Mouse (Mus musculus) heart, embryonic 13.5 days (tissue): ENCODE results near the gene D7Ertd443e. TPM values are rescaled to one million over a fixed set of nuclear protein-coding genes. Genes with fewer than 3 reads are reported as not detected.

ENCODE experiments used
- ATAC-seq: fragments of 200-750 bp; cut with Nextera tagmentation; 2 replicates; pipeline ENCODE4 v1.8.0; 2017; ENCODE audit warnings: moderate TSS enrichment; ENCODE audit not compliant: insufficient number of reproducible peaks, low FRiP score, low TSS enrichment; ENCODE audit errors: extremely low read depth
- H3K27ac ChIP-seq: fragments of 300-500 bp; sonication (generic); replicated peaks from 2 replicates; pipeline ENCODE4 v1.5.1; 2015; ENCODE audit warnings: moderate library complexity, mild to moderate bottlenecking, inconsistent platforms
- H3K27me3 ChIP-seq: fragments of 300-500 bp; sonication (generic); replicated peaks from 2 replicates; pipeline ENCODE4 v1.6.1; 2015; ENCODE audit warnings: mild to moderate bottlenecking, inconsistent platforms
- H3K36me3 ChIP-seq: fragments of 300-500 bp; sonication (generic); 2 replicates; pipeline ENCODE4 v1.6.1; 2015; ENCODE audit warnings: mild to moderate bottlenecking, inconsistent platforms
- H3K4me1 ChIP-seq: fragments of 300-500 bp; sonication (generic); 2 replicates; pipeline ENCODE4 v1.6.1; 2015; ENCODE audit warnings: inconsistent platforms
- H3K4me2 ChIP-seq: fragments of 300-500 bp; sonication (generic); 2 replicates; pipeline ENCODE4 v1.6.1; 2015; ENCODE audit warnings: inconsistent platforms, mild to moderate bottlenecking, moderate library complexity
- H3K4me3 ChIP-seq: fragments of 300-500 bp; sonication (generic); 2 replicates; pipeline ENCODE4 v1.5.1; 2015; ENCODE audit warnings: moderate library complexity, mild to moderate bottlenecking, inconsistent platforms
- H3K9ac ChIP-seq: fragments of 300-500 bp; sonication (generic); 2 replicates; pipeline ENCODE4 v1.6.1; 2015; ENCODE audit warnings: inconsistent platforms, mild to moderate bottlenecking, moderate library complexity
- H3K9me3 ChIP-seq: fragments of 300-500 bp; sonication (generic); 2 replicates; pipeline ENCODE4 v1.6.1; 2016; ENCODE audit warnings: inconsistent platforms
- WGBS: fragments of 180-500 bp; shearing (Covaris S2); methylation state at CpG from one replicate; pipeline ENCODE4 v1.1.7; 2015; ENCODE audit warnings: mixed read lengths; 5-methylcytosine and 5-hydroxymethylcytosine counted together
- polyA plus RNA-seq: library from polyadenylated mRNA; unstranded; fragments of >200 nt; fragmentation: Nextera tagmentation; extraction: Ambion mirVana; gene quantifications from 2 replicates; pipeline ENCODE4 v1.2.1, GENCODE M21; 2015

D7Ertd443e gene
- polyA plus RNA-seq, 1 experiment from 2014 or later: 0.24 TPM

DNA sequence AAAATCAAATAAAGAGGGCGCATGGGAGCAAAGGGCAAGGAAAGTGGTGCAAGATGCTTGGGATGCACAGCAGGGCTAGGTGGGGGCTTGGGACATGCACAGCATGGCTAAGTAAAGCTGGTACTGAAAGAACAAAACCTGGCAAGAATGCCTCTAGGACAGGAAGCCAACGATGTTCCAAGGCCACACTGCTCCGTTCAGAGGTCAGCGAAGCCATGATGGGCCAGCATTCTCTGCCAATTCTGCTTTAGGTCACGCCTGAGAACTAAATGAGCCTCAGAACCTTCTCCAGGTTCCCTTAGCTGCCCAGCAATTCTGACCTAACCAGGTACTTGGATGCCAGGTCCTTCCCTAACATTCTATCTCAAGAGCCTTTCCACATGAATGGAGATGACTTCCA lies 13.2 kb downstream of the D7Ertd443e start:
- Histone ChIP-seq H3K4me3 (no peak overlapping the region), H3K9me3 (no peaks in the 10 kb centered on the region), H3K27ac (no peak overlapping the region), H3K4me2 (no peak overlapping the region), H3K27me3 (no peaks in the 10 kb centered on the region), H3K9ac (no peak overlapping the region), H3K36me3 (no peaks in the 10 kb centered on the region), H3K4me1 (peaks cover 6% of the 10 kb centered on the region; the same call in 1 of the 2 replicates)
- ATAC-seq: no peak
- 56% methylated on average over 5 of the region's 5 CpGs for WGBS

DNA sequence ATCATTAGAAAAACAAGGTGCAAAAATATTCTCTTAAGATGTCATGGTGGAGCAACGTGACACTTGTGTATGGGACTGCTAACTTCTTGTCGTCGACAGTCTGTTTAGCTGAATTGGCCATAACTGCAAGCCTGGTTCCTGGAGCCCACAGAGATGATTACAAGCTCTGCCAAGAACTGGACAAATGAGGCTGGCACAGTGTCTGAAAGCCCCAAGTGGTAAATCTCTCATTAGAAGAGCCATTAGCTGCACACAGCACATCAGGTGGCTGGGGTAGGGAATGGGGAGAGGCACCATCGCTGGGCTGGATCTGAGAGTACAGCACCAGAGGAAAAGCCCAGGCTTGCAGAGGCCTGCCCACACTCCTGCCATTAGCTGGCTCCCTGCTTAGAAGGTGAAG lies 16.2 kb downstream of the D7Ertd443e start:
- ATAC-seq: no peak
- Histone ChIP-seq H3K4me2 (no peak overlapping the region), H3K4me3 (no peak overlapping the region), H3K36me3 (no peaks in the 10 kb centered on the region), H3K27me3 (no peaks in the 10 kb centered on the region), H3K9me3 (no peaks in the 10 kb centered on the region), H3K27ac (no peak overlapping the region), H3K4me1 (no peaks in the 10 kb centered on the region), H3K9ac (no peak overlapping the region)
- WGBS: 74% methylated on average over 4 of the region's 4 CpGs

GRCm38 (mm10) chr7:134362257-134362870 lies 23.1 kb downstream of the D7Ertd443e start:
- Histone ChIP-seq H3K9me3 (no peaks in the 10 kb centered on the region), H3K9ac (no peak overlapping the region), H3K27ac (no peak overlapping the region), H3K27me3 (no peaks in the 10 kb centered on the region), H3K4me1 (no peaks in the 10 kb centered on the region), H3K4me2 (no peak overlapping the region), H3K36me3 (no peaks in the 10 kb centered on the region), H3K4me3 (no peak overlapping the region)
- 57% methylated on average over 7 of the region's 7 CpGs for WGBS
- ATAC-seq: no peak

GRCm38 (mm10) chr7:134348825-134349224 lies 36.6 kb downstream of the D7Ertd443e start:
- no peaks in the 10 kb centered on the region for H3K9me3 ChIP-seq
- no peak overlapping the region for H3K27ac ChIP-seq
- H3K4me2 ChIP-seq: no peak overlapping the region
- no peak for ATAC-seq
- H3K4me1 ChIP-seq: no peaks in the 10 kb centered on the region
- H3K4me3 ChIP-seq: no peak overlapping the region
- 25% methylated on average over 6 of the region's 6 CpGs for WGBS
- H3K27me3 ChIP-seq: no peaks in the 10 kb centered on the region
- H3K9ac ChIP-seq: no peak overlapping the region
- H3K36me3 ChIP-seq: no peaks in the 10 kb centered on the region

- H3K4me3 ChIP-seq: no peak overlapping the region
- no peaks in the 10 kb centered on the region for H3K9me3 ChIP-seq
- H3K4me1 ChIP-seq: 0 out of 2 replicates have a peak, but pooled peaks cover 5% of the 10 kb centered on the region
- H3K9ac ChIP-seq: no peak overlapping the region
- no peak for ATAC-seq
- H3K27ac ChIP-seq: no peak overlapping the region
- 85% methylated on average over 2 of the region's 2 CpGs for WGBS
- H3K4me2 ChIP-seq: no peak overlapping the region
- H3K27me3 ChIP-seq: no peaks in the 10 kb centered on the region
- H3K36me3 ChIP-seq: no peaks in the 10 kb centered on the region
Measured at GRCm38 (mm10) chr7:134342202-134342601, 43.3 kb downstream of the D7Ertd443e start.

DNA sequence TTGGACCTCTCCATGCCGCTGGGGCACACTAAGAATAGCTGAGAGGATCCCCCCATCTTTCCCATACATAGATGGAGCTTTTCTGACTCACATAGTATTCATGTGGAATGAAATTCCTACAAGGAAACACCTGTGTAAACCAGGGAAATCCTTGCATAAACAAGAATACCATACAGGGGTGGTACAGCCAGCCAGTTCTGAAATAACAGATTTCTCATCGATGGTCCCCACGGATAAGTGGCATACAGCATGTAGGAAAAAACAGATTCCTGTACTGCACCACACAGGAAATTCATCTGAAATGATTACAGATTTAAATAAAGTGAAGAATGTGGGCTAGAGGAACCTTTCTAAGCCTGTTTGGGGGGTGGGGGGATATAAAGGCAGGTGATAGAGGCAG lies 49.5 kb downstream of the D7Ertd443e start:
- ATAC-seq: no peak
- H3K9ac ChIP-seq: no peak overlapping the region
- 64% methylated on average over 3 of the region's 3 CpGs for WGBS

DNA sequence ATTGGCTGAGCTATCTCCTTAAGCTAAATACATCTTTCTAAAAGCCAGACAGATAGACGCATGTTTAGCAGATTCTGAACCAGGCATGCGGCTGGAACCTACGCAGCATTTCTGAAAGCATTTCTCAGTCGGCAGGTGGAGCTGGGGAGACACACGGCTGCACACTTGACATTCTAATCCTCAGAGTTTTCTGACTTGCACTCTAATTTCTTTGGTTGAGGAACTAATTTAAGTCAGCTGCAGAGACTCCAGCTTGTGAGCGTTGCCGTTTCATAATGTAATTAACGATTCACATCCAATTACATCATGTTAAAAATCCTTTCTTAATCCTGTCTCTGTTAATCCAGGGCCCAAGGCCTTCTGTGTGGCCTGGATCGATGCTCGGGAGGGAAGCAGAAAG lies 64.5 kb downstream of the D7Ertd443e start:
- Histone ChIP-seq H3K4me2 (no peak overlapping the region), H3K9me3 (no peaks in the 10 kb centered on the region), H3K9ac (no peak overlapping the region), H3K27me3 (no peaks in the 10 kb centered on the region), H3K4me3 (no peak overlapping the region), H3K4me1 (no peaks in the 10 kb centered on the region), H3K36me3 (no peaks in the 10 kb centered on the region), H3K27ac (no peak overlapping the region)
- ATAC-seq: no peak
- WGBS: 79% methylated on average over 10 of the region's 10 CpGs

More for the DNA sequence above, 49.5 kb downstream of the D7Ertd443e start:
- Histone ChIP-seq H3K27ac (no peak overlapping the region), H3K4me2 (no peak overlapping the region), H3K27me3 (no peaks in the 10 kb centered on the region), H3K36me3 (no peaks in the 10 kb centered on the region), H3K4me1 (no peaks in the 10 kb centered on the region), H3K9me3 (no peaks in the 10 kb centered on the region), H3K4me3 (no peak overlapping the region)

DNA sequence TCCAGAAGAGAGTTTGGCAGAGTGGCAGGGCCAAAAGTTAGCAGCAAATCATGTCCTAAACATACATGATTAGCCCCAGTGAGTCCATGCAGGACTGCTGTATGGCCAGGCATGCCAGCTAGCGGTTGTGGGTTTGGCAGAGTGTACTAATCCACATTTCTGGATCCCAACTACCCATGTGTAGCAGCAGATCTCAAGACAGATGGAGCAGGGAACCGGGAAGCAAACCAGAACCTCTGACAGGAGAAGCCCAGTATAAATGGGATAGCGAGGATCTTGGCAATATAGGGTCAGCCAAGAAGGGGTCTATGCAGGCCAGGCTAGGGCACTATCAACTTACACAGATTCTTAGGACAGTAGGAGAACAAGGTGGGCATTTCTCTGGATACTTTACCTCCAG lies 83.4 kb downstream of the D7Ertd443e start:
- Histone ChIP-seq H3K4me3 (no peak overlapping the region), H3K4me2 (no peak overlapping the region), H3K9ac (no peak overlapping the region), H3K36me3 (no peaks in the 10 kb centered on the region), H3K27me3 (no peaks in the 10 kb centered on the region), H3K9me3 (no peaks in the 10 kb centered on the region), H3K4me1 (no peaks in the 10 kb centered on the region), H3K27ac (no peak overlapping the region)
- no peak for ATAC-seq
- 91% methylated on average over 3 of the region's 3 CpGs for WGBS

- no peaks in the 10 kb centered on the region for H3K9me3 ChIP-seq
- WGBS: 44% methylated on average over 8 of the region's 8 CpGs
- no peaks in the 10 kb centered on the region for H3K36me3 ChIP-seq
- no peak overlapping the region for H3K4me3 ChIP-seq
- H3K9ac ChIP-seq: no peak overlapping the region
- no peaks in the 10 kb centered on the region for H3K4me1 ChIP-seq
- ATAC-seq: no peak
- H3K27ac ChIP-seq: no peak overlapping the region
- H3K4me2 ChIP-seq: no peak overlapping the region
- H3K27me3 ChIP-seq: no peaks in the 10 kb centered on the region
Measured at GRCm38 (mm10) chr7:134301285-134301684, 84.2 kb downstream of the D7Ertd443e start.

GRCm38 (mm10) chr7:134292750-134293149 lies 92.7 kb downstream of the D7Ertd443e start:
- Histone ChIP-seq H3K36me3 (no peaks in the 10 kb centered on the region), H3K4me3 (no peak overlapping the region), H3K27me3 (no peaks in the 10 kb centered on the region), H3K27ac (no peak overlapping the region), H3K9ac (no peak overlapping the region), H3K4me2 (no peak overlapping the region), H3K4me1 (peaks cover 15% of the 10 kb centered on the region), H3K9me3 (0 out of 2 replicates have a peak, but pooled peaks cover 4% of the 10 kb centered on the region)
- ATAC-seq: no peak
- 70% methylated on average over 3 of the region's 3 CpGs for WGBS

DNA sequence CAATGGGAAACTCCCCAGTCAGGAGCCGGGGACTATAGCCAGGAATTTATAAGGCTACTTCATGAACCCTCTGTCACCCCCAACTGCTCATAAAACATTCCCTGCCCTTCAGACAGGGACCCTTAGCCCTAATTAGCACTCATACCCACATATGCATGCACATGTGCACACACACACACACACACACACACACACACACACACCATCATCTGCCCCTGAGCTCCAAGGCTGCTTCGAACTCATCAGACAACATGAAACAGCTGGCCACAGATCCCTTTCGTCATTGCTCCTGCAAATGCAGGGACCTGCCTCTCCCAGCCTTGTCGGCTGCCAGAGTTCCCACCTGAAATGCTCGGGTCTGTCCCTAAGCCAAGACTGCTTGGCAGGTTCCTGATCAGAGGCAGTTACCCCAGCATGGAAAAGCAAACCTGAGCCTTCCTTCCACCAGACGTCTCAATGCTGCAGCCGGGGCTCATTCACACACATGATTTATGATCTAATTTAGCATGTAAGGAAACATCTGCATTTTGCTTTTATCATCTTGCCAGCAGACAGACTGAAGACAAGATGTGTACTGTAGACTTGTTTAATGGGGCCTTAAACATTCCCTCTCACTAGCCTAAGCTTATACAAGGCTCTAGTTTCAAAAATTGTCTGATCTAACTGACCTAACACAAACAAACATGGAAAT lies 95.7 kb downstream of the D7Ertd443e start:
- ATAC-seq: no peak
- no peak overlapping the region for H3K9ac ChIP-seq

GRCm38 (mm10) chr7:134289126-134289525 lies 96.3 kb downstream of the D7Ertd443e start:
- 80% methylated on average over 5 of the region's 5 CpGs for WGBS

More for the DNA sequence above, 95.7 kb downstream of the D7Ertd443e start:
- Histone ChIP-seq H3K4me1 (peaks cover 24% of the 10 kb centered on the region), H3K4me3 (no peak overlapping the region), H3K4me2 (no peak overlapping the region), H3K27ac (no peak overlapping the region), H3K9me3 (0 out of 2 replicates have a peak, but pooled peaks cover 4% of the 10 kb centered on the region), H3K27me3 (no peaks in the 10 kb centered on the region), H3K36me3 (no peaks in the 10 kb centered on the region)
- 55% methylated on average over 7 of the region's 7 CpGs for WGBS

More at GRCm38 (mm10) chr7:134289126-134289525, 96.3 kb downstream of the D7Ertd443e start:
- Histone ChIP-seq H3K4me3 (no peak overlapping the region), H3K27ac (no peak overlapping the region), H3K4me2 (no peak overlapping the region), H3K27me3 (no peaks in the 10 kb centered on the region), H3K9ac (no peak overlapping the region), H3K9me3 (0 out of 2 replicates have a peak, but pooled peaks cover 4% of the 10 kb centered on the region), H3K4me1 (peaks cover 24% of the 10 kb centered on the region), H3K36me3 (no peaks in the 10 kb centered on the region)
- no peak for ATAC-seq
